Mouse (Mus musculus) common myeloid progenitor, adult 5-6 weeks (primary cell): ENCODE measurements around the gene Znhit6. TPM values are rescaled to one million over a fixed set of nuclear protein-coding genes. Genes with fewer than 3 reads are reported as not detected.

Experiments used
- ATAC-seq: replicated peaks from 2 replicates; pipeline ENCODE4 v1.8.0; 2016; ENCODE audit warnings: low read depth, mild to moderate bottlenecking, moderate TSS enrichment, inconsistent platforms; ENCODE audit not compliant: poor library complexity, severe bottlenecking
- total RNA-seq: library from RNA; stranded (forward); fragments of 200-1000, 187-1606 nt; gene quantifications from 2 replicates; pipeline ENCODE4 v1.2.3, GENCODE M21; 2017

Gene Znhit6
- total RNA-seq, 1 experiment from 2014 or later = 32.7 TPM

DNA sequence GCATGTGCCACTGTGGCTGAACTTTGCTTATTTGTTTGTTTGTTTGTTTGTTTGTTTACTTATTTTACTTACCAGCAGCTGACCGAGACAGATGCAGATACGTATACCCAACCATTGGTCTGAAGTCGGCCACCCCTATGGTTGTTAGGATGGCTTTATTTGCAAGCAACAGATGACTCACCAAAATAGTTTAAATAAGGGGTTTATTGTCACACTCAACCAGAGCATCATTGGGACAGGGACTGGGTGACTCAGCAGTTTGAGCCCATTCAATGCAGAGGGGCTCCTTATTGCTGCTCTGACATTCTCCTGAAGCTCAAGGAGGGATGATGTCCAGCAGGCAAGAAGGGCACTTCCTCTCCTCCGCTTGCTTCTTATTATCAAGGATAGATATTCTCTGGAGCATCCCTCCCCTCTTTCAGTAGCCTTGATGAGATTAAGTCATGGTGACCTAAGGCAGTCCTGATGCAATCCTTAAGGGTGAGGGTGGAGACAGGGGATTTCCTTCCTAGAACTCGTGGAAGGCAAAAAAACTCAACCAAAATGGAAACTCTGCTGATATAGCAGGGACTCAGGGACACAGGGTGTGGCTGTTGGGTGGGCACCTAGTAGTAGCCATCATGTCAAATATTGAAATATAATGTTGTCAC, 65.2 kb downstream of the Znhit6 start:
- ATAC-seq = no peak

- ATAC-seq = no peak
These were observed 65.9 kb downstream of the Znhit6 start for GRCm38 (mm10) chr3:145641878-145642277.

GRCm38 (mm10) chr3:145642861-145643260, 66.9 kb downstream of the Znhit6 start:
- no peak for ATAC-seq

- ATAC-seq = no peak
These were observed 69.5 kb downstream of the Znhit6 start for GRCm38 (mm10) chr3:145645463-145645862.

GRCm38 (mm10) chr3:145646009-145646408, 70.0 kb downstream of the Znhit6 start:
- ATAC-seq = no peak

GRCm38 (mm10) chr3:145646666-145647065, 70.7 kb downstream of the Znhit6 start:
- ATAC-seq = no peak

DNA sequence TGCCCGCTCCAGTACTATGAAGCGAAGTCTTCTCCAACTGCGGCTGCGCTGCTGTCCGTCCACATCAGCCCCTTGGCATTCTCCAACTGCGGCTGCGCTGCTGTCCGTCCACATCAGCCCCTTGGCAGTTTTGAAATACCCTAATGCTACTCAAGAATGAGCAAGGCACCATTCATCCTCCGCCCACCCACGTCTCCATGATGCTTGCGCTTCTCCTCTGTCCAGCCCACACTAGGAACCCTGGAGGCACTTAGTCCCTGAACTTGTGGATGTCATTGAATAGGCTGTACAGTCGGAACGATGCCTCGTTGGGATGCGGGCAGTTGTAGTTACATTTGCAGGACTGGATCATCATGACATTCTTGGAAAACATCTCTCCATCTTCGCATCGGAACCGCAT, 71.4 kb downstream of the Znhit6 start:
- no peak for ATAC-seq

DNA sequence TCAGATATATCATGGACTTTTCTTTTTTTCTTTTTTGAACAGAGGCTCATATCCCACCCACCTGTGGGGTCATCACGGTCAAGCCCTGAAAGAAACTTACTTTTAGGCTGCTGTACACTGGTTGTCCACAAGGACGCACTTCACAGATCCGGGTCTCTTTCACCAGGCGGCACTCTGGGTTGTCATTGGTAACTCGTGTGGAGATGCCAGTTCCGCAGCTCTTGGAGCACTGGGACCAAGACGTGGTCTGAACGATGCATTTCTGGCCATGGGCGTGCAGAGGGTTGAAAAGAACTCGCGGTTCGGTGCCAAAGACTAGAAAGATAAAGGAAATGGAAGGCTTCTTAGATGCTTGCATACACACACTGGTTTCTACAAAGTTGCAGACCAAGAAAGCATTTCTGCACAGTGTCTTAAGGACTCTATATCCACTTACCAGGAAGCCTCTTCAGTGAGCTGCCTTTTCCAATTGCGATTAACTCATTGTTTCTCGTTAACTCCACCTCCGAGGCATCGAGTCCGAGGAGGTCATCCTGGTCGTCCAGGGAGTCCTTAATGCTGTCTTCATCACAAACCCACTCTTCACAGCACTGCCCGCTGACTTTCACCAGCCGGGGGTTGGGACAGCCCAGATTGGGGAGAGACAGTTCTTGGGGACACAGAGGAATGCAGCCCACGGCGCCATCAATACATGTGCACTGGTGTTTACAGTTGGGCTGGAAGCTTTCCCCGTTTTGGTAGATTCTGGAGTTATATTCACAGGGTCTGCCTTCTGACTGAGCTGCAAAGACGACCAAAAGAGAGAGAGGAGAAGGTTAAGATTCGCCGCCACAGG, 72.3 kb downstream of the Znhit6 start:
- ATAC-seq = peak; percentile 50

- 0 out of 2 replicates have a peak, but pooled peaks have one; percentile 19 for ATAC-seq
These were observed 73.2 kb downstream of the Znhit6 start for GRCm38 (mm10) chr3:145648991-145649851.

GRCm38 (mm10) chr3:145649852-145650202, 73.8 kb downstream of the Znhit6 start, which contains the start of gene Ccn1:
TSS of gene Ccn1 (minus strand) at chr3:145649981.
- peak; percentile 20; the same call in 1 of the 2 replicates for ATAC-seq

DNA sequence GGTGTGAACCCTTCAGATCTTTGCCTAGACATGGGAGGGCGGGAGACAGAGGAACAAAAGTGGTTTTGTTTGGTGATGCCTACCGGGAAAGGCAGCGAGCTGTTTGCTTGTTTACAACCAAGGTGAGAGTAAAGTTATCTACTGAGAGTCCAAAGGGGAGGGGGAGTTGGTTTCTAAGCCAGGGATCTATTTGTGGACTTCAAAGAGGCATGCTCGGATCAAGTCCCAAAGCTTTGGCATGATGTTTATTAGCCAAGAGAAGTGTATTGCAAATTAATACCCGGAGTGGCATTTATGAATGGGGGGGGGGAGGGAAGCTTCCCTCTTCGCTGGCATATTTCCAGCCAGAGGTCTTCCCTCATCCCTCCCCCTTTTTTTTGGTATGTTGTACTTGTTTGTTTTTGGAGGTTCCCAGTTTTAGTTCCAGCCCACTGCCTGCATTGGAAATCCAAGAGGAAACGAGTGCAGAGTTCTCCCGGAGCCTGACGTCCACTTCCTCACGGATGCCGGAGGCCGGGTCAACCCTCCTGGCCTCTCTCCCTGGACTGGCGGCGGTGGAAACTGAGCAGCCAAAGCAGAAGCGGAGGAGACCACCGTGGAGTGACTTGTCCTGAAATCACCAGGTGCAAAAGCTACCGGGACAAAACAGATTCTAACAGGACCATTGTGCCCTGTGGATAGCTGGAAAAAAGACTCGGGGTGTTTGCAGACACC, 74.5 kb downstream of the Znhit6 start:
- ATAC-seq = no peak

GRCm38 (mm10) chr3:145651029-145651977, 75.3 kb downstream of the Znhit6 start:
- ATAC-seq = no peak

DNA sequence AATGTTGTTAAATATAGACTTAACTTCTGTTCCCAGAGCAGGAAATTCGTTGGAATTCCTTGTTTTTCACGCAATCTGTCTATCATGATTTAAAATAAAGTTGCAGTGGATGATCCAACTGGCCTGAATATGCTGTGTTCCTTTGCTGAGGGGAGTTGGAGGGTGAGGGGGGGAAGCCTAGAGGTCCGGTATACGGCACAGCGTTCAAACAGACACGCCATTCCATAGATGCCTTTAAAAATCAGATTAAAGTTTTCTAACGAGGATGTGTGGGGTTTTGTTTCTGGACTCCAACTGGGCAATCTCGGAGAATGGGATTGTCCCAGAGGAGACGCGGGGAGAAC, 75.9 kb downstream of the Znhit6 start:
- ATAC-seq = no peak

DNA sequence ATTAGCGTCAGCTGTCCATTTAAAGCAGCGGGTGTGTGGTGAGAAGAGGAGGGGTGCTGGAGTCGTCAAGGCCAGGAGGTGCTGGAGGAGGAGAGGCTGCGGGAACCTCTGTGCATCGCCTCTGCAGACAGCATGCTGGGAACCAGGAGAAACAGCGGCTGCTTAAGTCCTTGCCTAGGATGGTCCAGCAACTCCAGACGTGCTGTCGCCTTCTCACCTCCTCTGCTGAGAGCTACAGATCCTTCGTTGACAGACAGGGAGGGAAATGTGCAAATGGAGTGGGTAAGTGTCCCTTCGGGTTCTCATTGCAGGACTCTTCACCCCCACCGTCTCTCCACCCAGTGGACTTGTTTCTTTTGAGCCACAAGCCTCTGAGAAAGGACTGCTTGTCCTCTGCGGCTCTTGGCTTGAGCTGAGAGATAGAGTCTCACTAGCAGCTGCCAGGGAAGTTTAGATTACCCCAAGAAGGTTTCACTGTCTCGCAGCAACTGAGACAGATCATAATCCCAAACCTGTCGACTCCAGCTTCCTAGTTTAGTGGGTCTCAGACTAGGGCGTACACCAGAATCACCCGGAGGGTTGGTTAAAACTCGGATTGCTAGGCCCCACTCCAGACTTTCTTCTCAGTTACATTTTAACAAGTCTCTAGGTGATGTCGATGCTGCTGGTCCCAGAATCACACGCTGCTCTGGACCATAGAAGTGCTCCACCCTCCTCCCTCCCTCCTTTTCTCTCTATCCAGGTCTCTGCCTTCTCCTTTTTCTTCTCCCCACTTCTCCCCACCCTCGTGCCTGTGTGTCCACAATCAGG, 76.5 kb downstream of the Znhit6 start:
- ATAC-seq = peak; percentile 4; the same call in 1 of the 2 replicates

- ATAC-seq = peak; percentile 69
These were observed 77.4 kb downstream of the Znhit6 start for GRCm38 (mm10) chr3:145653191-145653940.

DNA sequence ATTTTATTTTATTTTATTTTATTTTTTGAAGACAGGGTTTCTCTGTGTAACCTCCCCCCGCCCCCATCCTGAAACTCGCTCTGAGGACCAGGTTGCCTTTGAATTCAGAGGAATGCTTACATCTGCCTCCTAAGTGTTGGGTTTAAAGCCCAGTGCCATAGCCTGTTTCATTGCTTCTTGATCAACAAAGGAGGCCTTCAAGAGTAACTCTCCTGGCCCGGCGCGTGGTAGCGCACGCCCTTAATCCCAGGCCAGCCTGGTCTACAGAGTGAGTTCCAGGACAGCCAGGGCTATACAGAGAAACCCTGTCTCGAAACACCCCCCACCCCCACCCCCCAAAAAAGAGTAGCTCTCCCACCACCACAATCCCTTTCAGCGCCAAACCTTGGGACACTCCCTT, 78.0 kb downstream of the Znhit6 start:
- ATAC-seq = no peak
